Mouse (Mus musculus) adrenal gland, adult (tissue): ENCODE results near the gene Gfi1b.

ENCODE experiments used
- DNase-seq, 2 experiments: peaks; one replicate each; pipeline ENCODE4 v3.0.0; 2022 to 2023; ENCODE audit warnings: low spot score in 1 of 2; ENCODE audit not compliant: inconsistent age in 2 of 2

The Gfi1b gene

DNA sequence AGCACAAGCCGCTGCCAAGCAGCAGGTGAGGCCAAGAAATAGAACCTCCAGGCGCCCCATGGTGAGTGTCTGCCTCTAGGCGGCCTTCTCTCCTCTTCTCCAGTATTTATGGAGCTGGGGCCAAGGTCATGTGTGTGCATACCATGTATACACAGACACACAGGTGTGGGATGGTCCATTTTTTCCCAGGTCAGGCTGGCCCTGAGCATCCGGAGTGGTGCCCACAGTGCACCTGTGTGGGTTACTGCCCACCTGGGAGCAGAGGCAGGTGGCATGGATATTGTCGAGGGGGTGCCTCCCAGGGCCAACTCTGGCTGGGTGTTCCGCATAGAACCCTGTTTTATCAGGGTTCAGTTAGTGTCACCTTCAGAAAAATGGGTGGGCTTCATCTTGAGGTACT lies 58.5 kb downstream of the Gfi1b start, which contains the start of gene Cel:
Cel (minus strand) TSS at position 101 of the 400 bp plus-strand sequence.
- DNase-seq = no peak
